Mouse (Mus musculus) midbrain, embryonic 11.5 days (tissue): ENCODE measurements at regions not wholly inside any gene's neighbourhood (a gene's known extent, or its start where the extent isn't known, plus 50 kb on each side); places are given as distances from the start of the nearest gene placed in this dataset.

Experiments used
- ATAC-seq: fragments of 200-750 bp; cut with Nextera tagmentation; 2 replicates; pipeline ENCODE4 v1.8.0; 2017; ENCODE audit warnings: moderate TSS enrichment, moderate library complexity; ENCODE audit not compliant: low FRiP score
- DNase-seq: peaks from one replicate; pipeline ENCODE4 v3.0.0; 2015; ENCODE audit warnings: low spot score; ENCODE audit errors: missing footprints
- H3K27ac ChIP-seq: fragments of 300-500 bp; sonication (generic); 2 replicates; pipeline ENCODE4 v1.5.1; 2014; ENCODE audit warnings: low read depth, low read length
- H3K27me3 ChIP-seq: fragments of 300-500 bp; sonication (generic); 2 replicates; pipeline ENCODE4 v1.6.1; 2014; ENCODE audit warnings: mild to moderate bottlenecking, low read length, moderate library complexity, mixed read lengths; ENCODE audit not compliant: control insufficient read depth, insufficient read depth
- H3K36me3 ChIP-seq: fragments of 300-500 bp; sonication (generic); 2 replicates; pipeline ENCODE4 v1.6.1; 2014; ENCODE audit warnings: mild to moderate bottlenecking, low read length, moderate library complexity, mixed read lengths; ENCODE audit not compliant: control insufficient read depth, insufficient read depth
- H3K4me1 ChIP-seq: fragments of 300-500 bp; sonication (generic); 2 replicates; pipeline ENCODE4 v1.6.1; 2014; ENCODE audit warnings: low read length; ENCODE audit not compliant: control insufficient read depth, insufficient read depth
- H3K4me2 ChIP-seq: fragments of 300-500 bp; sonication (generic); 2 replicates; pipeline ENCODE4 v1.6.1; 2014; ENCODE audit warnings: mild to moderate bottlenecking, moderate library complexity
- H3K4me3 ChIP-seq: fragments of 300-500 bp; sonication (generic); 2 replicates; pipeline ENCODE4 v1.5.1; 2014; ENCODE audit warnings: low read depth, low read length
- H3K9ac ChIP-seq: fragments of 300-500 bp; sonication (generic); 2 replicates; pipeline ENCODE4 v1.6.1; 2014; ENCODE audit warnings: low read length
- H3K9me3 ChIP-seq: fragments of 300-500 bp; sonication (generic); 2 replicates; pipeline ENCODE4 v1.6.1; 2016; ENCODE audit warnings: low read length; ENCODE audit not compliant: control insufficient read depth
- WGBS: fragments of 180-500 bp; shearing (Covaris S2); extraction: QIAGEN DNeasy Blood & Tissue Kit; methylation state at CpG from one replicate; pipeline ENCODE4 v1.1.7; 2014; 5-methylcytosine and 5-hydroxymethylcytosine counted together

DNA sequence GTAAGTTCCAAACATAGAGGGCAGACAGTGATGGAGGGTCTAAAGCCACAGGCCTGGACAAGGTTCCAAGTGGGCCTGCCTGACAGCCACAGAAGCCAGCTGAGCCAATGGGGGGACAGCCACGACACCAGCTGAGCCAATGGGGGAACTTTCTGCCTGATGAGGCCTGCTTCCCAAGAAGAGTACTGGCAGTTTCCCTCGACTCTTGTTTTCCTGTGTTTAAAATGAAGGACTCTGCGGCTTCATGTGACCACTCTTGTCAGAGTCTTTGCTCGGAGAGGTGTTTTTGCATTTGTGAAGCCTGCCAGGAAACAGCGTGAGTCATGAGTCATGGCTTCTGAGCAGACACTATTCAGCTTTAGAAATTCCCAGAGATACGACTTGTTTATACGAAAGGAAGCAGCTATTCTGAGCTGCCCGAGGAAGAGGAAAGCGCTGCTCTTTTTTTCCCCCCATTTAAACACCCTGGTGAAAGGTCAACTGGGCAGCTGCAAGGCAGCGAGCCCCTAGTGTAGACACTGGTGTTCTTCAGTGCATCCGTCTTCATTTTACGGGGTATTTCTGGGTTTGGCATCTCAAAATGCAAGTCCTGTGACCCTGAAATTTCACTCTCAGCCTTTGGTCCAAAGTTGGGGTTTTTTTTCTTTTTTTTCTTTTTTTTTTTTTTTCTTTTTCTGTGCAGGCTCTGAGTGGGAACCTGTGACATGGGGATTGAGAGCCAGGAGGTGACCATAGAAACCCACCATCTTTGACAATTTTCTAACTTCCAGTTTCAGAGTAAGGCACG lies 183.5 kb upstream of the Klf7 start:
- H3K4me3 ChIP-seq: no peak overlapping the region
- peaks cover 9% of the 10 kb centered on the region for H3K4me1 ChIP-seq
- no peaks in the 10 kb centered on the region for H3K36me3 ChIP-seq
- DNase-seq: no peak
- peak; percentile 55; the same call in 1 of the 2 replicates for ATAC-seq
- 52% methylated on average over 13 of the region's 13 CpGs for WGBS
- H3K27ac ChIP-seq: no peak overlapping the region; the same call in 1 of the 2 replicates
- no peak overlapping the region for H3K4me2 ChIP-seq
- no peaks in the 10 kb centered on the region for H3K9me3 ChIP-seq
- H3K9ac ChIP-seq: no peak overlapping the region
- H3K27me3 ChIP-seq: no peaks in the 10 kb centered on the region

DNA sequence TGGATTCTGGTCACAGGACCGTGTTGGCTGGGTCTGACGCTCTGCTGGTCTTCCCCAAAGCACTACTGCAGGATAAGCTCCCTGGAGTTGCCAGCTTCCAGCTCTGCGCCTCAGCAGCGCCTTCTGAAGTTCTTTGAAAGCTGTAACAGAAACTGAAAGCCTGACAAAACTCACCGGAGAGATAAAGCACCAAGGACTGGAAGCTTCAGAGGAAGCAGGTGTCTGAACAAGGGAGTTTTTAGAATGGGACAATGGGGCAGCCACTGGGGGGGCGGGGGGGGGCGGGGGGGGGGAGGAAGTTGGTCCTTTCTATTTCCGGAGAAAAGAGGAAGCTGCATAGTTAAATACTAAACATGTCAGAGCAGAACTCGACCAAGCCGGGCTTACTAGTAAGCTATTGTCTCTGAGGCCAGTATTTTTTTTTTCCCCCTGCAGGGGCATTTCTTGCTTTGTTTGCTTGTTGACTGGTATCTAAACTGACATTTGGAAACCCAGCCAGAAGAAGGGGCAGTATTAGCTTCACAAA lies 180.8 kb upstream of the Klf7 start:
- Histone ChIP-seq H3K4me2 (peak overlapping the region; percentile 27; the same call in 1 of the 2 replicates), H3K27ac (peak overlapping the region; percentile 42), H3K27me3 (no peaks in the 10 kb centered on the region), H3K9ac (peak overlapping the region; percentile 32; the same call in 1 of the 2 replicates), H3K4me3 (no peak overlapping the region), H3K4me1 (peaks cover 13% of the 10 kb centered on the region), H3K36me3 (no peaks in the 10 kb centered on the region), H3K9me3 (no peaks in the 10 kb centered on the region)
- WGBS: 9% methylated on average over 8 of the region's 10 CpGs
- ATAC-seq (no peak), DNase-seq (no peak)

DNA sequence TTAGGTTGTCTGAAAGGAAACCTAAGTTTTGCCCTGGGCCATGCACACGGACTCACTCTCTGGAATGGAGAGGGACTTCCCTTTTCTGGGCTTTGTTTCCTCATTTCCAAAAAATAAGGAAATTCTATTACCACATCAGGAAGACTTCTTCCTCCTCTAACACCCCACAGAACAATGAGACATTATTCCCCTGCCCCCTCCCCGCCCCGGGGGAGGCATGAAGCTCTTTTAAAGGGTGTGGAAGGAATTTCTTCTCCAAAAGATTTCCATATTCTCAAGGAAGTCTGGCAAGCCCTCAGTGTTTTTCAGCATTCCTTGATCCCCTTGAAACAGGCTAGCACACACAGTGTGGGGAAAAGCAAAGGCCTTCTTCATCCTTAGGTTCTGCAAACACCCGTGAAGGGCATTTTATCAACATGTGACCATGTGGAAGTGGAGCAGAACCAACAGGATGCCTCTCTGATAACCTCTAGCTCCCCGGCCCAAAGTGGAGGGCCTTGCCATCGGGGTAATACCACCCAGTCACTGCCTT lies 179.5 kb upstream of the Klf7 start:
- H3K27me3 ChIP-seq: no peaks in the 10 kb centered on the region
- no peak overlapping the region for H3K4me3 ChIP-seq
- 75% methylated on average over 6 of the region's 6 CpGs for WGBS
- ATAC-seq: no peak
- H3K9ac ChIP-seq: no peak overlapping the region
- peak; percentile 78 for DNase-seq
- no peak overlapping the region for H3K27ac ChIP-seq
- no peak overlapping the region for H3K4me2 ChIP-seq
- H3K36me3 ChIP-seq: no peaks in the 10 kb centered on the region
- H3K4me1 ChIP-seq: peaks cover 13% of the 10 kb centered on the region
- H3K9me3 ChIP-seq: no peaks in the 10 kb centered on the region

DNA sequence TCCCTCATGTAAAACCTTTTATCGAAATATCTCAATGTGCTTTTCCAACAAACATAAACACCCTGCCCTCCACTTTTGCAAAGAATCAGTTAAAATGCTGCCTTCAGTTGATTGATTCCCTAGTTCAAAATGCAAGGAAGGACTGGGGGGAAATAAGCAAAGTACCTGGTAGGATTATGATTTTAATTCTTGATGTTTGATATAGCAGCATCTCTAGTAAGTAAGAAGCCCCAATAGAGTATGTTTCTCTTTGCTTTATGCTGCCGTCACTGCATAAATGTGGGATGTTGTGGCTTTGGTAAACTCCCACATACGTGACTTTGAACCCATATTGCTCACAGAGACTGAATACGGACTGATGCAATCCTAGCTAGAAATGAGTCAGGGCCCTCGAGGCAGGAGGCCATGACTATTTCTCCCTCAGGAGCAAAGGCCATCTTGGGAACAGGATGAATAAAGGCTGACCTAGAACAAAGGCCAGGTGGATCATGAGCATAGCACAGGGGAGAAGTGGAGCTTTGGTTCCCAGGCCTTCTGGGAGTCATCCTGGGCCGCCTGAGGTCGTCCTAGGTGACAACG lies 179.0 kb upstream of the Klf7 start:
- Histone ChIP-seq H3K9ac (no peak overlapping the region), H3K9me3 (no peaks in the 10 kb centered on the region), H3K36me3 (no peaks in the 10 kb centered on the region), H3K4me1 (peaks cover 13% of the 10 kb centered on the region), H3K4me2 (no peak overlapping the region), H3K4me3 (no peak overlapping the region), H3K27ac (no peak overlapping the region), H3K27me3 (no peaks in the 10 kb centered on the region)
- DNase-seq (no peak), ATAC-seq (no peak)
- 83% methylated on average over 8 of the region's 8 CpGs for WGBS

DNA sequence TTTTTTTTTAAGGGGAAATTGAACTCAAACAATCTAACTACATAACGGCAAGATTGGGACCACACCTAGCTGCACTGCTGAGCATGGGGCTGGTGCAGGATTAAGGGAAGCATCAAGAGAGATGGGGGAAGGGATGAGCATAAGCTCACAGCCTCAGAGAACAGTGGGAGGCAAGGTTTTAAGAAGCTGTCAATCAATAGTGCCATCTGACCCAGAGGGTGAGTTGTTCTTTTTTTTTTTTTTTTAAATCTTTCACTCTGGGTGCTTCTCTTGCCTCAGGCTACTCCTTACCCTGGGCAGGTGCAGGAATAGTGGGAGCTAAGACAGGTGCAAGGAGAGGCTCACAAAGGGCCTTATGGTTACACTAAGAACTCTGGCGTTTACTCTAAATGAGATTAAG lies 176.9 kb upstream of the Klf7 start:
- Histone ChIP-seq H3K4me3 (no peak overlapping the region), H3K27ac (no peak overlapping the region; the same call in 1 of the 2 replicates), H3K4me2 (no peak overlapping the region), H3K9ac (no peak overlapping the region), H3K4me1 (peaks cover 7% of the 10 kb centered on the region), H3K9me3 (no peaks in the 10 kb centered on the region), H3K27me3 (no peaks in the 10 kb centered on the region), H3K36me3 (no peaks in the 10 kb centered on the region)
- DNase-seq: peak; percentile 79
- ATAC-seq: peak; percentile 48; the same call in 1 of the 2 replicates
- WGBS: 15% methylated on average over 2 of the region's 2 CpGs

DNA sequence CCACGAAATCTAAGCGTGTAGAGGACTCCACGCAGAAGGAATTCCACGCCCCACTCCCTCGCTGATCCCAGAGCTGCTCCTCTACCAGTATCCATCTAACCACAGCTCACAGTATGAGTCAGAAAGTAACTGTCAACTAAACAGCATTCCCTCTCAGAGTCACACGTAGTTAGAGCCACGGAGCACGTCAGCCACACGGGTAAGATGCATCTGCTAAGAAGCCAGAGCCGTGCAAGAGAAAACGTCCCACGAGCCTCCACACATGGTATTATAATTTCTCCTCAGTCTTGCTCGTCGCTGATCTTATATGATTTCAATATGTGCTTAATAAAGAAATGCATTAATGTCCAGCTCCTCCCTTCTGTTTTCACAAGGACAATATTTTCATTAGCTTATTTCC lies 176.1 kb upstream of the Klf7 start:
- peaks cover 7% of the 10 kb centered on the region for H3K4me1 ChIP-seq
- no peaks in the 10 kb centered on the region for H3K36me3 ChIP-seq
- no peak overlapping the region for H3K27ac ChIP-seq
- no peaks in the 10 kb centered on the region for H3K9me3 ChIP-seq
- H3K9ac ChIP-seq: no peak overlapping the region
- no peaks in the 10 kb centered on the region for H3K27me3 ChIP-seq
- DNase-seq: peak; percentile 65
- H3K4me3 ChIP-seq: no peak overlapping the region
- no peak overlapping the region for H3K4me2 ChIP-seq
- WGBS: 86% methylated on average over 14 of the region's 14 CpGs
- ATAC-seq: no peak

DNA sequence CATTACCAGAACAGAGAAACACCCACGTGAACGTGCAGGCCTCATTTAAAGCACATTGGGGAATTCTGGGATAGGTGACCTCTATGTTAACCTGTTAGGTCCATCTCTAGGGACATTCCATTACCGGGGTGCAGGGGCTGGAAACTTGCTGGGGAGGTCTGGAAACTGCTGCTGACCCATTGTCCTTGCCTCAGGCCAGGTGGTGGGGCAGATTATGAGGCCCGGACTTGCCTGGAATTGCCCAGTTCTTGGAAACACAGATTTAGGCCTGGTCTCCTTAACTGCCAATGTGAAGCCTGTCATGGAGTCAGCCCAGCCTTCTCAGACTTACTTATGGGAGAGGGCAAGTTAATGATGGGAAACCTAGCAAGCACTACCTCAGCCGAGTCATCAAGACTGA lies 175.3 kb upstream of the Klf7 start:
- H3K36me3 ChIP-seq: no peaks in the 10 kb centered on the region
- no peak overlapping the region for H3K4me3 ChIP-seq
- DNase-seq: no peak
- H3K27ac ChIP-seq: no peak overlapping the region
- peaks cover 4% of the 10 kb centered on the region for H3K4me1 ChIP-seq
- WGBS: 83% methylated on average over 5 of the region's 5 CpGs
- no peak overlapping the region for H3K4me2 ChIP-seq
- H3K9me3 ChIP-seq: no peaks in the 10 kb centered on the region
- H3K9ac ChIP-seq: no peak overlapping the region
- no peak for ATAC-seq
- no peaks in the 10 kb centered on the region for H3K27me3 ChIP-seq

DNA sequence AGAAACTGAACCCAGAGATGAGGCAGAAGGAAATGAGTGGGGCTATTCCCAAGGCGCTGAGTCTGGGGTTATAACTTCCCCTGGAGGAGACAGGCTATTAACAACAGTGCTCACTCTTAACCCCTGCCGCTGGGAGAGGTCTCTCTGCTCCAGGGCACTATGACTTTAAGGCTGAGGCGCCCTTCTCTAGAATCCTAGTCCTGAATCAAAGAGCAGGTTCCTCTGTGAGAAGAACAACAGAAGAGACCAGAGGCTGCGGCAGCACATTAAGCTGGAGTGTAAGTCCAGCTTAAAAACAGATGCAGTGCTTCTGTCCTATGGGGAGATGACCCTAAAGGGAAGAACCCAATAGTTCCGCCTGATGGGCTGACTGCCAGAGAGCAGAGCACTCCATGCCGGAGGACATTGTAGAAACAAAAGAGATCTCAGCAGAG lies 173.4 kb upstream of the Klf7 start:
- Histone ChIP-seq H3K27ac (no peak overlapping the region), H3K4me1 (peaks cover 4% of the 10 kb centered on the region), H3K4me2 (no peak overlapping the region), H3K9ac (no peak overlapping the region), H3K9me3 (no peaks in the 10 kb centered on the region), H3K27me3 (no peaks in the 10 kb centered on the region), H3K4me3 (no peak overlapping the region), H3K36me3 (no peaks in the 10 kb centered on the region)
- no peak for ATAC-seq
- no peak for DNase-seq
- 44% methylated on average over 6 of the region's 6 CpGs for WGBS

DNA sequence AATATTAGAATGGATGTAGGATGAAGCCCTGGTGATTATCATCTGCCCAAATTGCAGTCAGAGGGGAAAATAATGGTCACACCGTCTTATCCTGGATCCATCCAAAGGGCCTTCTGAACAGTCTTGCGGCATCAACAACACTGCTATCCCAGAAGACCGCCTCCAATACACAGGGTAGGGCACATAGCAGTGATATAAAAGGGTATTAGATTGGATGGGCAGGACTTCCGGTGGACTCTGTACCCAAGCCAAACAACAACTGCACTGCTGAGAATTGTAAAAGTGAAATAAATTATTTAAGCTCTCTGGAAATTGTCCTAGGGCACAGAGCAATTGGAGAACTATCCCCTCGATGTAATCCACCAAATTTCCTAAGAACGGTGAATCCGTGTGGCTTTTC lies 173.0 kb upstream of the Klf7 start:
- DNase-seq: no peak
- Histone ChIP-seq H3K27me3 (no peaks in the 10 kb centered on the region), H3K4me3 (no peak overlapping the region), H3K4me2 (no peak overlapping the region), H3K4me1 (peaks cover 4% of the 10 kb centered on the region), H3K36me3 (no peaks in the 10 kb centered on the region), H3K27ac (no peak overlapping the region), H3K9ac (no peak overlapping the region), H3K9me3 (no peaks in the 10 kb centered on the region)
- no peak for ATAC-seq
- 91% methylated on average over 7 of the region's 7 CpGs for WGBS
